ENCODE assay signal across 9 mouse cellular contexts in genomic region chr9:64025565-64025964, GRCm38 (mm10). TPM values are rescaled to one million over a fixed set of nuclear protein-coding genes. Genes with fewer than 3 reads are reported as not detected.
A peak's percentile ranks its signal among the peaks of the same experiment; 100 is the strongest.
DNase-seq lines count a peak whose midpoint lies in the region; ATAC-seq and TF ChIP-seq lines count a peak whose summit lies in the region.
"Had no signal": no experiment of that assay in that cellular context is flagged by ENCODE, and none has a peak within 500 bp of the region (broad histone marks: within the 10 kb centered on the region; RNA-seq: fewer than 3 reads in every experiment).

No protein-coding gene starts in this region.

- peak; percentile 72 for TF ChIP-seq CTCF in heart, postnatal 0 days (IDR thresholded peaks at IDR 0.05; ENCODE audit: low read depth)
- peak; percentile 89 for TF ChIP-seq CTCF in liver, postnatal 0 days (IDR thresholded peaks at IDR 0.05; ENCODE audit: low read depth)

- peak; percentile 42 for DNase-seq in heart, adult 8-10 months (ENCODE audit: low spot score)
- no peak for DNase-seq in heart, postnatal 25 days (ENCODE audit: low spot score)
- peak; percentile 57 for DNase-seq in CD4-positive helper T cell, adult 2 months (ENCODE audit: low read depth, low spot score)
- DNase-seq in adrenal gland, postnatal 14 days, result peak; percentile 68
- peak; percentile 50 for DNase-seq in heart, postnatal 0 days (ENCODE audit: low spot score)
- DNase-seq in liver, postnatal 0 days, result peak; percentile 71
- DNase-seq in urinary bladder, postnatal 36 days (ENCODE audit: low spot score in 2 of 2), result peak; percentile 53 to 59
- no peak for DNase-seq in layer of hippocampus, adult 8-10 months (ENCODE audit: low spot score in 2 of 2)

- no peak overlapping the region for H3K27ac ChIP-seq in heart, postnatal 0 days (ENCODE audit: low read depth)
- no peak overlapping the region for H3K27ac ChIP-seq in liver, postnatal 0 days (ENCODE audit: low read depth)
- H3K27ac ChIP-seq: limb, embryonic 12.5 days had no signal

- TF ChIP-seq EP300 in heart, postnatal 0 days (IDR thresholded peaks at IDR 0.05; ENCODE audit: low read depth), result no peak
- peak; percentile 5; the same call in 1 of the 2 replicates for TF ChIP-seq EP300 in liver, postnatal 0 days (IDR thresholded peaks at IDR 0.05; ENCODE audit: low read depth)

- intact Hi-C loops in heart, postnatal 25 days (cut with DNase I), result loop anchor here (1.0 to 5.0 kb wide), 3 partner anchors 37 to 67 kb away; no protein-coding TSS in a partner anchor

- ATAC-seq in heart, postnatal 0 days (ENCODE audit: insufficient read depth, low read depth), result no peak
- ATAC-seq in liver, postnatal 0 days, result no peak

- H3K27me3 ChIP-seq in heart, postnatal 0 days (ENCODE audit: control insufficient read depth, insufficient read depth, low read length), result no peaks in the 10 kb centered on the region
- peaks cover 21% of the 10 kb centered on the region for H3K27me3 ChIP-seq in liver, postnatal 0 days (ENCODE audit: insufficient read depth, low read length)
- H3K27me3 ChIP-seq: limb, embryonic 12.5 days had no signal

- no peaks in the 10 kb centered on the region for H3K36me3 ChIP-seq in heart, postnatal 0 days (replicated peaks; ENCODE audit: control insufficient read depth, insufficient read depth, low read length)
- H3K36me3 ChIP-seq in liver, postnatal 0 days (replicated peaks; ENCODE audit: insufficient read depth, low read length), result no peaks in the 10 kb centered on the region
- H3K36me3 ChIP-seq: limb, embryonic 12.5 days had no signal

- no peaks in the 10 kb centered on the region for H3K9me3 ChIP-seq in heart, postnatal 0 days (replicated peaks; ENCODE audit: control insufficient read depth, low read length)
- H3K9me3 ChIP-seq in liver, postnatal 0 days (ENCODE audit: low read length), result no peaks in the 10 kb centered on the region
- H3K9me3 ChIP-seq: limb, embryonic 12.5 days had no signal

- H3K4me3 ChIP-seq in heart, postnatal 0 days (ENCODE audit: low read depth, low read length), result no peak overlapping the region
- H3K4me3 ChIP-seq in liver, postnatal 0 days (ENCODE audit: low read depth, low read length), result no peak overlapping the region
- H3K4me3 ChIP-seq: limb, embryonic 12.5 days had no signal

- H3K9ac ChIP-seq in heart, postnatal 0 days (replicated peaks; ENCODE audit: low read depth, low read length), result no peak overlapping the region
- H3K9ac ChIP-seq in liver, postnatal 0 days (replicated peaks), result no peak overlapping the region
- H3K9ac ChIP-seq: limb, embryonic 12.5 days had no signal

- H3K4me2 ChIP-seq in heart, postnatal 0 days (ENCODE audit: low read depth, low read length), result no peak overlapping the region
- H3K4me2 ChIP-seq in liver, postnatal 0 days (ENCODE audit: low read depth, low read length), result no peak overlapping the region
- H3K4me2 ChIP-seq: limb, embryonic 12.5 days had no signal

- WGBS in heart, postnatal 0 days, result 1% methylated on average over 3 of the region's 3 CpGs
- WGBS in liver, postnatal 0 days (ENCODE audit: insufficient replicate concordance), result 5% methylated on average over 3 of the region's 3 CpGs

- no peaks in the 10 kb centered on the region for H3K4me1 ChIP-seq in heart, postnatal 0 days (ENCODE audit: control insufficient read depth, insufficient read depth)
- peaks cover 31% of the 10 kb centered on the region for H3K4me1 ChIP-seq in liver, postnatal 0 days (ENCODE audit: insufficient read depth)

RNA-seq across cellular contexts. Expression of gene Smad6, which starts 3.7 kb away (rescaled TPM):
- total RNA-seq in heart, adult 8-10 months (2022), result 10 to 100 TPM; 10.9 to 16.5 (median 11.9) TPM
- 10 to 100 TPM in 1 of 2 experiments, 1 to 10 TPM in 1; 9.8 to 13.6 TPM for total RNA-seq in heart, postnatal 25 days (2021)
- 11.1 and 12.0 TPM in 2 replicates for total RNA-seq in adrenal gland, postnatal 14 days (2021)
- total RNA-seq in heart, postnatal 0 days (2014; rRNA removed; ENCODE audit: low replicate concordance), result 68.4 and 93.1 TPM in 2 replicates
- polyA plus RNA-seq in heart, postnatal 0 days (2015; fragmentation: Nextera tagmentation; extraction: Ambion mirVana), result 5.6 and 6.7 TPM in 2 replicates
- 1.8 and 2.9 TPM in 2 replicates for polyA plus RNA-seq in liver, postnatal 0 days (2015; fragmentation: Nextera tagmentation; extraction: Ambion mirVana)
- 1 to 10 TPM; 1.7 to 2.5 (median 2.0) TPM for total RNA-seq in layer of hippocampus, adult 8-10 months (2022)

Comparison
In these comparisons a context has a peak if more than half of its experiments do, and no peak if none do; other contexts are left out.
1. DNase-seq: peak in heart, adult 8-10 months (single experiment), CD4-positive helper T cell, adult 2 months (single experiment), adrenal gland, postnatal 14 days (single experiment), heart, postnatal 0 days (single experiment), liver, postnatal 0 days (single experiment) and urinary bladder, postnatal 36 days (2 of 2); none in heart, postnatal 25 days (single experiment) and layer of hippocampus, adult 8-10 months (0 of 2).